Mouse (Mus musculus): ENCODE results near the gene Rab44.

GRCm38 (mm10) chr17:29165967-29166578, 52.1 kb downstream of the Rab44 start:
- TF ChIP-seq POLR2A (IDR thresholded peaks at IDR 0.05; ENCODE audit: low read depth, low read length) (no peak), CTCF (IDR thresholded peaks at IDR 0.05; ENCODE audit: extremely low read depth, insufficient read depth, insufficient read length, insufficient replicate concordance) (no peak)

All from spleen, adult 2 months (tissue).